Mouse (Mus musculus): ENCODE measurements around the gene Mcee.

- no peak for TF ChIP-seq CTCF (conservative IDR thresholded peaks at IDR 0.05; ENCODE audit: low read length)
- TF ChIP-seq NANOG (IDR thresholded peaks at IDR 0.05; ENCODE audit: borderline replicate concordance, low read length): no peak
Observed at GRCm38 (mm10) chr7:64391479-64391878, 928 bp upstream of the Mcee start.
